Mouse (Mus musculus): ENCODE data around the gene Napepld.

The Napepld gene

GRCm38 (mm10) chr5:21719209-21719608, 18.0 kb upstream of the Napepld start:
- no peak for TF ChIP-seq GATA4 (IDR thresholded peaks at IDR 0.05; ENCODE audit: insufficient replicate concordance, low read length)

DNA sequence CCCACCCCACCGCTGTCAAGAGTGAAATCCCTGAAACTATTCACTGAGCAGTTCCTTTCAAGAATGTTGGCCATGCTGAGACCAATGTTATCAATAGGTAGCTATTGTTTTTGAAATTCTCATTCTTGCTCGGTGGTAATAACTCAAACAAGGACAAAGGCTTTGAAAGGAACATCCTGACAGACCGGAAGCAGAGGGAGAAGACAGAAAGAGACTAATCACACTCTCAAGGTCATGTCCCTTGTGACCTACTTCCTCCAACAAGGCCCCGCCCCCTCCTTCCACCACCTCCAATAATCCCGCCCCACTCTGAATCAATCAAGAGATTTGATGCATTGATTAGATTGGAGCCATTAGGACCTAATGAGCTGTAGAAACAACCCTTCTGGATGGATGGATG, 17.4 kb upstream of the Napepld start:
- no peak for TF ChIP-seq GATA4 (IDR thresholded peaks at IDR 0.05; ENCODE audit: insufficient replicate concordance, low read length)

DNA sequence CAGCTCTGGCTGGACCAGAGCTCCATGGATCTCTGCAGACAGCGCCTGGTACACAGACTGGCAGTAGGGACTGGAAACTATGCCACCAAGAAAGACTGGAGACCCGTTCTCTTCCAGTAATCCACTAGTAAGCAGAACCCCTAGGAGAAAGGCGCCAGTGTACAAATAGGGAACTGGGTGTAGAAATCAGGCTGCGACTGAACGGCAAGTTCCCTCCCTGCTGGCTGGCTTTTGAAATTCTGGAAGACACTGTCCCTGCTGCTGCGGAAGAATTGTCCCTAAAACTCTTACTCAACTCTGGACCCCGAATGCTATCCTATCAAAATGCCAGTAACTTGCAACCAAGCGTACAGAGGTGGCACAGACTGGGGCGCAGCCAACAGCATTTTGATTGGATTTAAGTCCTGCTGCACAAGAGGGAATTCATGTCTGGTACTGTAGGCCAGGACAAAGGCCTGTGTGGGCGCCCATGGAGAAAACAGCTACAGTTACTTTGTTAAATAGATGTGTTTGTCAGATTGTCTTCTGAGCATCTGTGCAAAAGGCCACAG, 16.0 kb upstream of the Napepld start:
- no peak for TF ChIP-seq GATA4 (IDR thresholded peaks at IDR 0.05; ENCODE audit: insufficient replicate concordance, low read length)

GRCm38 (mm10) chr5:21714447-21714846, 13.3 kb upstream of the Napepld start:
- no peak for TF ChIP-seq GATA4 (IDR thresholded peaks at IDR 0.05; ENCODE audit: insufficient replicate concordance, low read length)

- TF ChIP-seq GATA4 (IDR thresholded peaks at IDR 0.05; ENCODE audit: insufficient replicate concordance, low read length): no peak
Measured at GRCm38 (mm10) chr5:21712127-21712715, 11.0 kb upstream of the Napepld start.

DNA sequence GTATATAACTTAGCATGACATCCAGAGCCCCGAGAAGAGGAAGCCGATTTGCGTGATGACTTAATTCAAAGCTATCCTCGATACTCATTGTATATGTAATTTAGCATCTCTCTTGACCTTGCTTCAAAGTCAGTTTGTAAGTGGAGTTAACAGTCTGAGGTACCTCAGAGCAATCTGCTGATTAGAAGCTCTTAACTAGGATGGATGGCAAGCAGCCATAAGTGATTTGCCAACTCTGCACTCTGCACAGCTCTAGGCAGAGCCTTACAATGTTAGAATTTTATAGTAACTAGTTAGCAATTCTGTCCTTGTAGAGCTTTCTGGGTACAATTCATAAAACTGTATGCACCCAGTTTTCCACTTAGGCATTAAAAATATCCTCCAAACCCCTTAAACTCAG, 5.3 kb upstream of the Napepld start:
- no peak for TF ChIP-seq GATA4 (IDR thresholded peaks at IDR 0.05; ENCODE audit: insufficient replicate concordance, low read length)

GRCm38 (mm10) chr5:21703708-21704107, 2.5 kb upstream of the Napepld start:
- TF ChIP-seq GATA4 (IDR thresholded peaks at IDR 0.05; ENCODE audit: insufficient replicate concordance, low read length): no peak

- no peak for TF ChIP-seq GATA4 (IDR thresholded peaks at IDR 0.05; ENCODE audit: insufficient replicate concordance, low read length)
Measured at GRCm38 (mm10) chr5:21702873-21703475, 1.8 kb upstream of the Napepld start.

DNA sequence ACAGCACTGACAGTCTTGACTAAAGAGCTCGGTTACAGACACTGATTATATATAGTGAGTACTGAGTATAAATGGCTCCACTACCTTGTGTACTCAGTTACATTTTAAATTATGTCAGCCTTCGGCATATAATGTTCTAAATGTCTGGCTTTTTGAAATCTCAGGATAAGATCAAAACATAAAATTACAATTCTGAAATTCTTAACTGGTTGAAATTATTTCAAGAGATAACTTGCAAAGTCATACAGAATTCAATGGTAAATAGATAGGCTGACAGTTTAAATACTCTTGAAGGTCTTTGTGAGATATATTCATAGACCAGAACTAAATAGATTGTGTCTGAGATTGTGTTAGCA, 791 bp upstream of the Napepld start:
- no peak for TF ChIP-seq GATA4 (IDR thresholded peaks at IDR 0.05; ENCODE audit: insufficient replicate concordance, low read length)

DNA sequence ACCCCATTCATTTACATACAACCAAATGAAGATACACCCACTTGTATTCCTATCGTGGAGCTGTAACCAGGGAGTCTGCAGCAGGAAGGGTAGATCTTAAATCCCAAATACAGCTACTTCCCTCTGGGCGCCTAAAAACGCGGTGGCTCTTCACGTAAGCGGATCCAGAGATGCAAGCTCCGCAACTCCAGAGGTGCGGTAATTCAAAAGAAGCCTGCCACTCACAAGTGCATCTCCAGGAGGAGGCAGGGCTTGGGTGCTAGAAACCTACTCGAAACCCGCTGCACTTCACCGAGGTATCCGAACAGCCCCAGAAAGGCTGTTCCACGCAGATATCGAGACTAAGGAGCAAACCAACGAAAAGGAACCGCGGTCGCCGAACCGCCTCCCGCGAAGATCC, 262 bp downstream of the Napepld start:
- TF ChIP-seq GATA4 (IDR thresholded peaks at IDR 0.05; ENCODE audit: insufficient replicate concordance, low read length): no peak

- TF ChIP-seq GATA4 (IDR thresholded peaks at IDR 0.05; ENCODE audit: insufficient replicate concordance, low read length): no peak
Measured at GRCm38 (mm10) chr5:21700272-21700821, 849 bp downstream of the Napepld start.

DNA sequence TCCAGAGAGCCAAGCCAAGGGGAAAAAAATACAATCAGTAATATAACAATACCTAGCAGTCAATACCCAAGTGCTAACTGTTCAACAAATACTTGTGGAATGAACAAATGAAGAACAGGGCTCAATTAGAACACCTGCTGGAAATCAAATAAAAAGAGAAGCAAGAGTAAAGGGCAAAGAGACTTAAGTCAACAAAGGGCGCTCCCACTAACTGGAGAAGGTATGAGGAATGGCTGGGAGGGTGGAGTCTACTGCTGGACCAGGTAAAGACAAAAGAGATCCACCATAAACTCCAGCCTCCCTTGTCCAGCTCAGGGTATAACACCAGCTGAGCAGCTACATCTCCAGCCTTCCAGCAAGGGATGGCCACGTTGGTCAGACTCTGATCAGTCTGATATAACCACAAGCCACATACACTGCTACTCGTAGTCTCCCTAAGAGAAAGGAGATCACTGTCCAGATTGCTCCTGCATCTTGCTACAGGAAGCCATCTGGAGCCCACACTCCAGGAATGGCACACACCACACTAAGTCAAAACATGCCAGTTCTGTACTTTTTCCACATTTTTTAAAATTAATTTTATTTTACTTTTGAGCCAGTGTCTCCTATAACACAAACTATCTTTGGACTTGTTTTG, 6.2 kb downstream of the Napepld start:
- no peak for TF ChIP-seq GATA4 (IDR thresholded peaks at IDR 0.05; ENCODE audit: insufficient replicate concordance, low read length)

- TF ChIP-seq GATA4 (IDR thresholded peaks at IDR 0.05; ENCODE audit: insufficient replicate concordance, low read length): no peak
Measured at GRCm38 (mm10) chr5:21693372-21693870, 7.8 kb downstream of the Napepld start.

DNA sequence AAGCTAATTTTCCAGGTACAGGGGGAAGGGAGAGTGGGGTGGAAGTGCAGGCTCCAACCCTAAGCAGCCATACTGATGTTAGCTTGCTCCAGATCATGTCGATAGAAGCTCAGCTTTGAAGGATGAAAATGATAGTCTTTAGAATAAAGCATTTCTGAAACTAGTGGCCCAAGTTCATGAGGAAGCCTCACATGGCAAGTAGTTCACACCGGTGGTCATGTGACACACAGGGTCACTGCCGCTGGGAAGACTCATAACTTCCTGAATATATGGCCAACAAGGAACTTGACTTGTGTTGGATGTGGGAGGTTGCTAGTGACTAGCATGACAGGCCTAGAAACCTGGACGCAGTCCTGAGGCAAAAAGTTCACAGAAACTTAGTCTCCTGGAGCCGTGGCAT, 9.0 kb downstream of the Napepld start:
- no peak for TF ChIP-seq GATA4 (IDR thresholded peaks at IDR 0.05; ENCODE audit: insufficient replicate concordance, low read length)

DNA sequence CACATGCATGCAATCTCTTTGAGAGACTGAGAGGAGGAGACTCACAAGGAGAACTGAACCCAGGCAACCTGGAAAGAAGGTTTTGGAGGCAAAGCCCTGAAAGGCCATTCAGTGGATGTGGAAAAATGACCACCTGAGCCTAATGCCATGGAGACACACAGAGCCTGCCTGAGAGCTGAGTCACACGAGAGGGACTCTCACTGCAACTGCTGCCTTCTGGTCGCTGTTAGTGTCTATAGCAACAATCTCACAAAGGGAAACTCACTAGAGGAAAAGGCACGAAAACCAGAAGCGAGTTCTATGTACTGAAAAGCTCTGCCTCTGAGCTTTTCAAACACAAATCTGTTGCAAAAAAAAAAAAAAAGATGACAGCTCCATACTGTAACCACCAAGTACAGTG, 14.2 kb downstream of the Napepld start:
- TF ChIP-seq GATA4 (IDR thresholded peaks at IDR 0.05; ENCODE audit: insufficient replicate concordance, low read length): no peak

DNA sequence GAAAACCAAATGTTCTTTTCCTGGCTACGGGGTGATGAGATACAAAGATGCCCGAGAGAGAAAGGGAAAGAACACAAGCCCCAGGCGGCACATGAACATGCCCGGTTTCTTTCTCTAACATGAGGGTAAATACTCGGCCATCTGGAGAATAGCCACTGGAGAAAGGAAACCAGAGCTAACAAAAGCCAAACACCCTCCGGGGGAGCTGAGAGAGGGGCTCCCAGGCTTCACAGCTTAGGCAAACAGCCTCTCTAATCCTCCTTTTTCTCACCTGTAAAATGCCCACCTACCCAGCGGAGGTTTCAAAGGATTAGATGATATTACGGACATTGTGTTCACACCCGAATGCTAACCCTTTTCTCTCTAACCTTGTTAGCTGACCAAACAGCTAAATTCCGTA, 16.2 kb downstream of the Napepld start:
- no peak for TF ChIP-seq GATA4 (IDR thresholded peaks at IDR 0.05; ENCODE audit: insufficient replicate concordance, low read length)
